Mouse (Mus musculus) urinary bladder, adult 2 months (tissue): ENCODE results near the gene Rsph4a. TPM values are rescaled to one million over a fixed set of nuclear protein-coding genes. Genes with fewer than 3 reads are reported as not detected.
A peak's percentile ranks its signal among the peaks of the same experiment; 100 is the strongest.
"Not testable (repeated sequence)": the region's sequence is repeated elsewhere in the genome, so short reads cannot be mapped to it uniquely, and the experiment has no call there.

Experiments
- DNase-seq: peaks from one replicate; pipeline ENCODE4 v3.0.0; 2022; ENCODE audit warnings: low spot score
- polyA plus RNA-seq: library from polyadenylated mRNA; depleted of rRNA; stranded (reverse); fragments of >200 nt; gene quantifications from 2 replicates; pipeline ENCODE4 v1.2.3, GENCODE M21; 2012; rRNA removed

The Rsph4a gene
- 1.7 and 1.8 TPM in 2 replicates for polyA plus RNA-seq

- no peak for DNase-seq
These were observed at the start of gene Rsph4a for GRCm38 (mm10) chr10:33904530-33905481. Gene Rsph4a, plus strand, starts transcription at chr10:33905111.

- no peak for DNase-seq
These were observed 47.5 kb upstream of the Rsph4a start, which contains the start of gene Sult3a1 for GRCm38 (mm10) chr10:33857421-33857820. Gene Sult3a1, plus strand, starts transcription at chr10:33857721.

GRCm38 (mm10) chr10:33865994-33866393, 38.9 kb upstream of the Rsph4a start:
- no peak for DNase-seq

GRCm38 (mm10) chr10:33870441-33870840, 34.5 kb upstream of the Rsph4a start:
- no peak for DNase-seq

GRCm38 (mm10) chr10:33872672-33873398, 32.1 kb upstream of the Rsph4a start:
- no peak for DNase-seq

- not testable (repeated sequence) for DNase-seq
These were observed 22.5 kb upstream of the Rsph4a start for GRCm38 (mm10) chr10:33882411-33882810.

GRCm38 (mm10) chr10:33901520-33901919, 3.4 kb upstream of the Rsph4a start:
- DNase-seq, result not testable (repeated sequence)

GRCm38 (mm10) chr10:33905489-33905888, 578 bp downstream of the Rsph4a start:
- DNase-seq, result no peak

GRCm38 (mm10) chr10:33940702-33941101, 35.8 kb downstream of the Rsph4a start:
- no peak for DNase-seq

- DNase-seq, result no peak
These were observed 40.5 kb downstream of the Rsph4a start for GRCm38 (mm10) chr10:33945390-33945789.

- no peak for DNase-seq
These were observed 41.4 kb downstream of the Rsph4a start for GRCm38 (mm10) chr10:33946336-33946735.

GRCm38 (mm10) chr10:33950803-33951583, 46.1 kb downstream of the Rsph4a start, which contains the start of gene Zup1:
Gene Zup1, minus strand, starts transcription at chr10:33951269.
- peak; percentile 60 for DNase-seq

- no peak for DNase-seq
These were observed 47.6 kb downstream of the Rsph4a start for GRCm38 (mm10) chr10:33952509-33952908.

Other genes starting within 250 kb of the Rsph4a start
- gene Sult3a2, start 118.4 kb upstream of the Rsph4a start, polyA plus RNA-seq, result not detected in 2 replicates
- not detected in 2 replicates for gene Sult3a1, start 47.4 kb upstream of the Rsph4a start, polyA plus RNA-seq
- 13.2 and 16.1 TPM in 2 replicates for gene Zup1, start 46.2 kb downstream of the Rsph4a start, polyA plus RNA-seq
- gene Rwdd1, start 114.5 kb downstream of the Rsph4a start, polyA plus RNA-seq, result 66.1 and 68.9 TPM in 2 replicates
- 0.07 TPM in 1 of 2 replicates, not detected in the other for gene Trappc3l, start 132.5 kb downstream of the Rsph4a start, polyA plus RNA-seq
- gene Calhm4, start 139.2 kb downstream of the Rsph4a start, polyA plus RNA-seq, result 0.03 TPM in 1 of 2 replicates, not detected in the other
- 7.3 and 7.7 TPM in 2 replicates for gene Calhm5, start 191.4 kb downstream of the Rsph4a start, polyA plus RNA-seq
- gene Calhm6, start 222.9 kb downstream of the Rsph4a start, polyA plus RNA-seq, result 1.8 and 2.4 TPM in 2 replicates